8 mouse cellular contexts compared by ENCODE assay signal in the genomic region with DNA sequence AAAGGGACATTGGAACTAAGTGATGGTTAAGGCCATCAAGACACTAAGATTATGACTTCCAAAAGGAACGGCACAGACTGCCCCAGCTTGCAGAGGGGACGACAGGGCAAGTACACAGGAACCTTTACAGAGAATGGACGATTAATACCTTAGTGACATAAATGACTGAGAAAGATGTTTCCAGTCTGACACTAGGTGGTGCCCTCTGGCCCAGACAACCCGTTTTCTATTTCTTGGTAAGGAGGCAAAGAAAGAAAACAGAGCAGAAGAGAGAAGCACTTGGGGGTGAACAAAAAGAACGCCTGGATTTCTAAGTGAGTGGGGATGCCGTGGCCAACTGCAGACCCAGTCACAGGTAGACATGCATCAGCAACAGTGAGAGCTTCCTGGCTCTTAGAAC. TPM values are rescaled to one million over a fixed set of nuclear protein-coding genes. Genes with fewer than 3 reads are reported as not detected.
DNase-seq lines count a peak whose midpoint lies in the region; ATAC-seq and TF ChIP-seq lines count a peak whose summit lies in the region.

No protein-coding gene starts in this region.

- H3K4me3 ChIP-seq in G1E (ENCODE audit: low read depth, low read length) (peak overlapping the region; percentile 58; the same call in 1 of the 2 replicates), myocyte (no peak overlapping the region)
- peak overlapping the region; percentile 95 for H3K4me3 ChIP-seq in erythroblast, embryonic 14.5 days (replicated peaks)
- H3K4me3 ChIP-seq in hindbrain, embryonic 16.5 days (ENCODE audit: low read length), result no peak overlapping the region
- peak overlapping the region; percentile 96 for H3K4me3 ChIP-seq in liver, embryonic 11.5 days (ENCODE audit: low read depth, low read length)

- no peak overlapping the region for H3K27ac ChIP-seq in hindbrain, embryonic 16.5 days (ENCODE audit: low read depth, low read length)
- peak overlapping the region; percentile 69; the same call in 1 of the 2 replicates for H3K27ac ChIP-seq in liver, embryonic 11.5 days (ENCODE audit: low read depth, low read length)

- no peak for TF ChIP-seq POLR2A in myocyte (IDR thresholded peaks at IDR 0.05; ENCODE audit: insufficient read length, low read depth)

- WGBS in hindbrain, embryonic 16.5 days, result 20% methylated on average over 6 of the region's 6 CpGs
- 32% methylated on average over 6 of the region's 6 CpGs for WGBS in liver, embryonic 11.5 days

- peaks cover 64% of the 10 kb centered on the region for H3K79me2 ChIP-seq in myocyte (ENCODE audit: control insufficient read depth, insufficient read depth)

- peak; percentile 9; the same call in 1 of the 2 replicates for TF ChIP-seq CTCF in G1E (IDR thresholded peaks at IDR 0.05; ENCODE audit: low read depth, low read length)

- ATAC-seq in G1E (ENCODE audit: extremely low read depth, insufficient number of reproducible peaks, low FRiP score, poor library complexity, severe bottlenecking), result peak; percentile 51
- no peak for ATAC-seq in hindbrain, embryonic 16.5 days
- no peak for ATAC-seq in liver, embryonic 11.5 days (replicated peaks; ENCODE audit: low FRiP score)

- H3K4me1 ChIP-seq in G1E (ENCODE audit: insufficient read depth, low read depth, low read length), result peaks cover 56% of the 10 kb centered on the region
- H3K4me1 ChIP-seq in erythroblast, embryonic 14.5 days (ENCODE audit: control insufficient read depth), result peaks cover 72% of the 10 kb centered on the region
- H3K4me1 ChIP-seq in hindbrain, embryonic 16.5 days (ENCODE audit: control insufficient read depth, insufficient read depth, low read depth, low read length), result peaks cover 21% of the 10 kb centered on the region
- peaks cover 41% of the 10 kb centered on the region for H3K4me1 ChIP-seq in liver, embryonic 11.5 days (replicated peaks; ENCODE audit: control insufficient read depth, insufficient read depth, low read length)

- H3K9ac ChIP-seq in hindbrain, embryonic 16.5 days (ENCODE audit: low read depth, low read length), result peak overlapping the region; percentile 41; the same call in 1 of the 2 replicates
- peak overlapping the region; percentile 97 for H3K9ac ChIP-seq in liver, embryonic 11.5 days (ENCODE audit: low read depth, low read length)

- H3K27me3 ChIP-seq in G1E (ENCODE audit: insufficient read depth, low read length) (no peaks in the 10 kb centered on the region), myocyte (ENCODE audit: control insufficient read depth, insufficient read depth, insufficient read length) (no peaks in the 10 kb centered on the region)
- no peaks in the 10 kb centered on the region for H3K27me3 ChIP-seq in erythroblast, embryonic 14.5 days (ENCODE audit: control insufficient read depth)
- no peaks in the 10 kb centered on the region for H3K27me3 ChIP-seq in hindbrain, embryonic 16.5 days (replicated peaks; ENCODE audit: control insufficient read depth, insufficient read depth, low read length)
- H3K27me3 ChIP-seq in liver, embryonic 11.5 days (replicated peaks; ENCODE audit: control insufficient read depth, insufficient read depth, low read length), result no peaks in the 10 kb centered on the region

- peak overlapping the region; percentile 62 for H3K4me2 ChIP-seq in hindbrain, embryonic 16.5 days (ENCODE audit: low read length)
- peak overlapping the region; percentile 72 for H3K4me2 ChIP-seq in liver, embryonic 11.5 days
- peak overlapping the region; percentile 96 for H3K4me2 ChIP-seq in myocyte (ENCODE audit: low read depth)

- DNase-seq in G1E (ENCODE audit: low spot score), result peak; percentile 4
- peak; percentile 28 to 47 for DNase-seq in adrenal gland, postnatal 36 days
- no peak for DNase-seq in liver, embryonic 11.5 days (ENCODE audit: low spot score)
- peak; percentile 78 for DNase-seq in thymus, postnatal 14 days
- no peak for DNase-seq in layer of hippocampus, postnatal 14 days (ENCODE audit: low spot score in 2 of 2)

- H3ac ChIP-seq in myocyte (ENCODE audit: control insufficient read depth, insufficient read length), result no peak overlapping the region

- H3K36me3 ChIP-seq in G1E (replicated peaks) (peaks cover 37% of the 10 kb centered on the region), myocyte (ENCODE audit: control insufficient read depth, insufficient read depth) (no peaks in the 10 kb centered on the region)
- H3K36me3 ChIP-seq in erythroblast, embryonic 14.5 days (ENCODE audit: control insufficient read depth), result peaks cover 47% of the 10 kb centered on the region
- no peaks in the 10 kb centered on the region for H3K36me3 ChIP-seq in hindbrain, embryonic 16.5 days (ENCODE audit: control insufficient read depth, insufficient read depth, low read length)
- no peaks in the 10 kb centered on the region for H3K36me3 ChIP-seq in liver, embryonic 11.5 days (ENCODE audit: control insufficient read depth, insufficient read depth, low read length)

- no peaks in the 10 kb centered on the region for H3K9me3 ChIP-seq in G1E (replicated peaks)
- H3K9me3 ChIP-seq in erythroblast, embryonic 14.5 days (ENCODE audit: control insufficient read depth, low read length), result no peaks in the 10 kb centered on the region
- no peaks in the 10 kb centered on the region for H3K9me3 ChIP-seq in hindbrain, embryonic 16.5 days (ENCODE audit: control insufficient read depth, low read length)
- H3K9me3 ChIP-seq in liver, embryonic 11.5 days (ENCODE audit: control insufficient read depth, low read length), result no peaks in the 10 kb centered on the region

TF ChIP-seq in myocyte, 11 proteins besides CTCF, POLR2A, EP300 and RAD21:
- no peak for TF ChIP-seq E2F4 (IDR thresholded peaks at IDR 0.05; ENCODE audit: insufficient read depth)
- TF ChIP-seq USF1 (IDR thresholded peaks at IDR 0.05; ENCODE audit: low read depth), result no peak
- TF ChIP-seq MYOD1 (IDR thresholded peaks at IDR 0.05; ENCODE audit: control insufficient read depth in 1 of 3, insufficient read length in 2 of 3, low read depth in 2 of 3), result no peak
- no peak for TF ChIP-seq REST (IDR thresholded peaks at IDR 0.05; ENCODE audit: insufficient read depth, insufficient read length)
- TF ChIP-seq SRF (IDR thresholded peaks at IDR 0.05; ENCODE audit: control insufficient read depth, insufficient read length, low read depth), result no peak
- TF ChIP-seq POLR2AphosphoS2 (IDR thresholded peaks at IDR 0.05; ENCODE audit: insufficient read length, low read depth), result no peak
- TF ChIP-seq MAX (IDR thresholded peaks at IDR 0.05; ENCODE audit: low read depth), result no peak
TF ChIP-seq in myocyte: peak in this region for 0.

RNA-seq across cellular contexts. Expression of gene Tapt1, which starts 2.2 kb away (rescaled TPM):
- 57.9 and 58.3 TPM in 2 replicates for total RNA-seq in G1E (2014; fragmentation: Nextera tagmentation)
- 52.8 and 60.1 TPM in 2 replicates for total RNA-seq in G1E (2017)
- polyA plus RNA-seq in G1E (2012), result 20.1 and 21.6 TPM in 2 replicates
- 10 to 100 TPM; 44.1 to 60.7 TPM for total RNA-seq in adrenal gland, postnatal 36 days (2021)
- 1.5 and 1.8 TPM in 2 replicates for polyA plus RNA-seq in erythroblast, embryonic 14.5 days (2012)
- polyA plus RNA-seq in hindbrain, embryonic 16.5 days (2015; fragmentation: Nextera tagmentation; extraction: Ambion mirVana), result 28.5 and 29.5 TPM in 2 replicates
- polyA plus RNA-seq in liver, embryonic 11.5 days (2014; fragmentation: Nextera tagmentation; extraction: Ambion mirVana), result 49.7 and 51.0 TPM in 2 replicates
- polyA plus RNA-seq in myocyte (2012; fragmentation: generic; extraction: Trizol), result 18.2 TPM
- total RNA-seq in layer of hippocampus, postnatal 14 days (2021), result 10 to 100 TPM; 41.2 to 41.9 TPM

Comparison
In these comparisons a context has a peak if more than half of its experiments do, and no peak if none do; other contexts are left out.
1. DNase-seq: peak in G1E (single experiment), adrenal gland, postnatal 36 days (2 of 2) and thymus, postnatal 14 days (single experiment); none in liver, embryonic 11.5 days (single experiment) and layer of hippocampus, postnatal 14 days (0 of 2).
2. H3K4me3 ChIP-seq: peak in G1E (single experiment), erythroblast, embryonic 14.5 days (single experiment) and liver, embryonic 11.5 days (single experiment); none in hindbrain, embryonic 16.5 days (single experiment) and myocyte (single experiment).
3. Peak in every context shown above with its lines, with median percentiles within 50 percentile points of each other: H3K4me2 ChIP-seq.